Mouse (Mus musculus): ENCODE measurements around the gene Gpr62. TPM values are rescaled to one million over a fixed set of nuclear protein-coding genes. Genes with fewer than 3 reads are reported as not detected.

The Gpr62 gene
- total RNA-seq, 2 experiments from 2014 or later, result 0.20 to 0.29 TPM

DNA sequence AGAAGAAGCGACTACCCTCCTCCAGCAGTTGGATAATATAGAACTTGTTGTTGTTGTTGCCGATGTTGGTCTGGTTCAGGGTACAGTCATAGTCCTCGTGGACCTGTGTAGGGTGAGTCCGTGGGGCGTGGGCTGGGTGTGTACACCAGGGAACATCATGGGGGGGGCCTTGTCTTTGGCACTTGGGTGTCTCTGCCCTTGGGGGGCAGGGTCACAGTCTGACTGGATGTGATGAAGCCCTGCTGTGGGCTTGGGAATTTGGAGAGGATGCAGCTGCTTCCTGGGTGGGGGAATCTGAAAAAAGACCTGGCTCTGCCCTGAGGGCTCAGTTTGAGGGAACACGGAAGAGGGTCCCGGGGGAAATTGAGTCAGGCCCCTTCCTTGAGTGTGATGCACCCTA lies 9.3 kb upstream of the Gpr62 start:
- DNase-seq (ENCODE audit: low spot score in 2 of 2), result peak in 1 of 2 experiments; percentile 26

DNA sequence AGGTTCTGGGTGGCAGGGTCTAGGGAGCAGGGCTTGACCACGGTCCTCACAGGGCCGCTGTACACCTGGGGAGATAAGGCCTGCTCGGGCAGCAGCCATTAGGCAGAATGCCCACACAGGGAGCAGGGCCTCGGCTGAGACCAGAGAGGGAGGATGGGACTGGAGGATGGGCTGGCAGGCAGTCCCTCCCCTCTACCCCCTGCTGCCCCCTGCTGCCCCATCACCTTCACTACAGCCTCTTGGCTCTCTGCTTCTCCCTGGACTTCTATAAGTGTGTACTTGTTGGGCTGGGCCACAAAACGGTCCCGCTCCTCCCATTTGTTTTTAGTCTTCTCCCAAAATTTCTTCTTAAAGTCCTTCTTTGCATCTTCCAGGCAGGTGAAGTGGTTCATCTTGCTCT lies 8.7 kb upstream of the Gpr62 start:
- DNase-seq (ENCODE audit: low spot score in 2 of 2), result peak; percentile 51 to 64

DNA sequence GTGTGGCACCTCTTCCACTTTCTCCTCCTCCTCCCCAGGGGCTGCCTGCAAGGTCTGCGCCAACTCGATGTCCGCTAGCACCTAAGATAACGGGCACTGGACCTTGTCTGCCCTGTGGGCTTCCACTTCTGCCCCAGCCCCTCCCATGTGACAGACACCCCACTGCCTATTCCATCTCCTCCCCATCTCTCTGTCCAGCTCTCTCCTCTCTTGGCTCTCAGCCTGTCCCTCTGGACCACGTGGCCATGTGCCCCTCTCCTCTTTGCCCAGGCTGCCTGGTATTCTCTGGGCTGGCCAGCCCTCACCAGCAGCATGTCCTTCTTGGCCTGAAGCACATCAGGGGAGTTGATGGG lies 8.0 kb upstream of the Gpr62 start:
- peak in 1 of 2 experiments; percentile 22 for DNase-seq (ENCODE audit: low spot score in 2 of 2)

DNA sequence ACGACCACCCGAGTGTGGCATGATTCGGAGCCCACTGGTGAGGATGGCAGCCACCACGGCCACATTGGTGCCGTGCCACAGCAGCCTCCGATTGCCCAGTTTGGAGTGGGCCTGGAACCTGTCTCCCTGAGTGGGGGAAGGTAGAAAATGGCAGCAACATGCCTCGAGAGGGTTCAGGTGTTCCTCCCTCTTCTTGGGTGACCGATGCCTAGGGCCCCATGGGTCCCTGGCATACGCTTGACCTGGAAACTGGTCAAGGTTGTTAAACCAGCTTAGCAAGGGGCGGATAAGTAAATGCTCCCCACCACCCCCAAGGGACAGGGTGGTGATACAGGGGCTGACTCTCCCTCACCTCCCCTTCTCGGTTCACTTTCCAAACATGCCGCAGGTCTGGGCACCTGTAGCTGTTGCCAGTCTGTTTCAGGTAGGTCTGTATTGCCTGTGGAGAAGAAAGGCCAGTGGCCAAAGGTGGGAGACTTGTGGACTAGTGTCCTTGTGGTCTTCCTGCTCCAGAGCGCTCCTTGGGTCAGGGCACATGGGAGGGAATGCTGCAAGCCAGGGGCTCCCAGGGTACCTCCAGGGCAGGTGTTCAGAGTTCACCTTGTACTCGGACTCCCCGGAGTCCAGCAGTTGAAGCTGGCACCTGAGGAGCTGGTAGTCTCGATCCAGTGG lies 7.5 kb upstream of the Gpr62 start:
- peak in 1 of 2 experiments; percentile 26 for DNase-seq (ENCODE audit: low spot score in 2 of 2)

DNA sequence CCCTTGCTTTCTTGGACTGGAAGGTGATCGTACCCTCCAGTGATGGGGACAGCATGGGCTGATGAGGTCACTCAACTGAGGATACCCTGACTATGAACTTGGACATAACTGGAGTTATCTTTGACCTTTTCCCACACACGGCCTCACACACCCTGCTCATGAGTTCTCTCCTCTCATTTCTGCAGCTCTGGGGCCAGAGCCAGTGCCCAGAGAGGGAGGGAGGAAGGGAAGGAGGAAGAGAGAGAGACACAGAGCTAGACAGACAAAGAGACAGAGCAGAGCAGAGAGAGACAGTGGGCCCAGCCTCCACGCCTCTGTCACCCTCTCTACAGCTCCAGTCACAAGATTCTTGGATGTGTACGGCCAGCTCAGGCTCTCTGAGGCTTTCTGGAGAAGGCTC lies 6.6 kb upstream of the Gpr62 start:
- DNase-seq (ENCODE audit: low spot score in 2 of 2), result peak in 1 of 2 experiments; percentile 20

DNA sequence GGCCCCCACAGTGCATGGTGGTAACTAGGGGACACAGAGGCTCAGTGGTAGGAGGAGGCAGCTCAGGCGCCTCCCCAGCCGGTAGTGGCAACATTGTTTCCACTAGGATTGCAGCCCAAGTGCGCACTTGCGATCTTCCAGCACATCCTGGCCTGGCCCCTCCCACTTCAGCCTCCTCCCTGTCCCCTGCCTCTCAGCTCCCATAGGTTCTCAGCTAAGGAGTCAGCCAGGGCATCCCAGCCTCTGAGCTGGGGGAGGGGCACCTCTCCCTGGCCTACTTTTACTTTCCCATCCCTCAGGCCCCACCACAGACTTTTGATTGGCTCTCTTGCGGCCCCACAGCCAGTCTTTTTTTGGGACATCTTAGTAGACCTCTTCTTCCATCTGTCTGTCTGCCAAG lies 6.2 kb upstream of the Gpr62 start:
- peak in 1 of 2 experiments; percentile 34 for DNase-seq (ENCODE audit: low spot score in 2 of 2)

DNA sequence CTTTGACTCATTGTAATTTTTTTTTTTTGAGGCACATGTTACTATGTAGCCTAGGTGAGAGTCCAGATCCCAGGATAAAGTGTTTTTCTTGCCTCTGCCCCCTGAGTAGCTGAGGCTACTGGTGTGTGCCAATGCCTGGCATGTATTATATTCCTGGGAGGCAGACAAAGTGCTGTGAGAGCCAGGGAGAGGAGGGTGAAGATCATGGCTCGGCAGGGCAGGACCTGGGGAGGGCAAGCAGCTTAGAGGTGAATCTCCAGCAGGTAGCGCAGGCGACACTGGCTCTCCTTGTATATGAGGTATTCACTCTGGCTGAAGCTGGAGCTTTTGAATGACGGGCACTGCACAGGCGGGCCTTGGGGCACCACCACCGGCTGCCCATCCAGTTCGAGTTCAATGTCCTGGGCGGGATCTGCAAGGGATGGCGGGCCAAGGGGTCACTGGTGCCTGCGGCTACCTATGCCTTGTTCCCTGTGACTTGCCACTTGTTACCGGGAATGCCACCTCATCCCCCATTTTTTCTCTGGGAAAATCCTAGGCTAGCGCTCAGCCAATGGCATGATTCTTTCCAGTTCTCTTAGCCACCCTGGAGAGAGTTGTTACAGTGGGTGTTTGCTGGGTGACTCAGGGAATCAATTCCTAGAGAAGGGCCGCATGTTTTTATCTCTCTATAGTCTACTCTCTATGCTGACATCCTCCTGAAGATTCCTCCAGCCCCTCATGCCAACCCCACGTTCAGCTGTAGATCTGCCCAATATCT lies 5.4 kb upstream of the Gpr62 start:
- peak in 1 of 2 experiments; percentile 18 for DNase-seq (ENCODE audit: low spot score in 2 of 2)

DNA sequence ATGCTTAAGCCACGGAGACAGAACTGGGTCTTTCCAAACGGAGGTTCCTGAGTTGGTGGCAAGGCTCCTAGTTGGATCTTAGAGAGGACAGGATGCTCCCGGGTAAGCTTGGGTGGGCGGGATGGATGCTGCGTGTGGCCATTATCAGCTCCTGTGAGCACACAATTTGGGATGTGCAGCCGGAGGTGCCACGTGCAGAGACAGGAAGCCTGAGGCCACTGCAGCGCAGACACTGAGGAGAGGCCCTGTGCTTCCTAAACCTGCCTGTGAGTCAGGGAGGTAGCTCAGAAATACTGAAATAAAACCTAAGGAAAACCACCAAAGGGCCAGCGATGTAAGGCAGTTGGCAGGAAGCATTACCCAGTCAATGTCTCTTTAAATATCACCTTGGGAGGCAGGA lies 4.0 kb upstream of the Gpr62 start:
- no peak for DNase-seq (ENCODE audit: low spot score in 2 of 2)

DNA sequence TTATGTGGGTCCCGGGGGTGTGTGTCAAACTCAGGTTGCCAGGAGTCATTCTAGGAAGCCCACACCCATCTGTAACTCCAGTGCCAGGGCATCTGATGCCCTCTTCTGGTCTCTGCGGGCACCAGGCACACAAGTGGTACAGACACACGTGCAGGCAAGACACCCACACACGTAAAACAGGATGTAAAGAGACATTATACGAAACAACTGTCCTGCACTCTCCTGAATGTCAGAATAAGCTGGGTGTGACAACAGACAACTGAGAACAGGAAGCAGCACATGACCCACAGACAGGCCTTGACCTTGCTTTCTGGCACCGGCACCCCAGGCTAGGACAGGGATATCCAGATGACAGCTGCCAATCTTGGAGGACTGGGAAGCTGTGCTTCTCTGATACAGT lies 3.6 kb upstream of the Gpr62 start:
- no peak for DNase-seq (ENCODE audit: low spot score in 2 of 2)

DNA sequence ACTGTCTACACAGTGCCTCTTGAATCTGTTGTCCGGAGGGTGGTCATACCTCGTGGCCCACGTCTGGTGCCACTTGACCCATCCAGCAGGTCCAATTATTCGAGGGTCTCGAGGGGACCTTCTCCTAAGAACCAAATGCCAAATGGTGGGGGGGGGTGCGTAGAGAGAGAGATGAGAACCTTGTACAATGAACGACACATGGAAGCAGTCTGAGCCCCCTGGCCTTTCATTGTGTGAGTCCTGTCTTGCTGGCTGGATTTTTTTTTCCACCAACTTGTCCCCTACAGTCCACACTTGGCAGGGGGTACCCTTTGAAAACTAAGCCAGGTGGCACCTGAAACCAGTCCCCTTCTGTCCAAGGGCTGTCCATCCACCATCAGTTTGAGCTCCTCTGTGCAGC lies 2.0 kb upstream of the Gpr62 start:
- DNase-seq (ENCODE audit: low spot score in 2 of 2), result no peak

DNA sequence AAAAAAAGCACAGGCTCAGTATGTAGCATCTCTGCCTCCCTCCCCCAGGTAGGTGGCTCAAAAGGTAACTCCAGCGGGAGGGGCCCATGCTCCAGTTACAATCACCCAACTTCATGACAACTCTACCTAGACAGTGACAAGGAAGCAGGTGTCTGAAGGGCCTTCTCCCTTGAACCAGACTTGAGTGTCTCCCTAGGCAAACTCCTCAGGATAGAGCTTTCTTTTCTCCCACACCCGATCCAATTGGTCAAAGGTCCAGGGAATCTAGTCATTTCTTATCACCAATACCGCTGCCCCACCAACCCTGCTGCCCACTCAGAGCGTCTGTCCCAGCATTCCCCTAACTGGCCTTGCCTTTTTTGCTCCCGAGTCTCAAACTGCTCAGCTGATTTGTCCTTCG lies 983 bp upstream of the Gpr62 start:
- no peak for DNase-seq (ENCODE audit: low spot score in 2 of 2)

DNA sequence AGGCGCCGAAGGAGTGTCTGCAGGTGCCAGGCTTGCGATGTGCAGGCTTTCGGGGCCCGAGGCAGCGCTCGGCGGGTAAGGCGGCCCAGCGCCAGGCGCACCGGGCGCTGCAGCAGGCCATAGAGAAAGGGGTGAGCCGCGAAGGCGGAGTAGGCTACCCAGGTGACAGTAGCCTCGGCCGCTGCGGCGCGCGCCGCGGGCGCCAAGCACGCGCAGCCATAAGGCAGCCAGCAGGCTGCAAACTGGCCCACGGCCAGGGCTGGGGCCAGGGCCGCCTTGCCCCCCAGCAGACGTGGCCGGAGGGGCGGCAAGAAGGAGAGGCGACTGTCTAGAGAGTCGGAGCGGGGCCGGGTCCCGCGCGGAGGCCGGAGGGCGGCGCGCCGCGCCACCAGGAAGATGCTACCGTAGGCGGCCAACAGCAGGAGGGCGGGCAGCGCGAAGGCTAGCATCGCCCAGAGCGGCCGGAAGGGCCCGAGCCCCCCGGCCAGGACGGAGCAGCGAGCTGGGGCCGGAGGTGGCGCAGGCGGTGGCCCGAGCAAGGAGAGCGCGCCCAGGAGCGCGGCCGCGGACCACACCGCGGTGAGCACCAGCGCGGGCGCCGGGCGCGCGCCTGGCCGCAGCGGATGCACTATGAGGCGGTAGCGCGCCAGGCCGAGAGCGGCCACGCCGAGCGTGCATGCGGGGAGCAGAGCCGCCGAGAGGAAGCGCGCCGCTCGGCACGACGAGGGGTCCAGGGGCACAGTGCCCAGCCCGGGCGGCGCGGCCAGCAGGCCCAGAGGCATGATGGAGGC lies 792 bp downstream of the Gpr62 start:
- DNase-seq (ENCODE audit: low spot score in 2 of 2), result peak in 1 of 2 experiments; percentile 39

DNA sequence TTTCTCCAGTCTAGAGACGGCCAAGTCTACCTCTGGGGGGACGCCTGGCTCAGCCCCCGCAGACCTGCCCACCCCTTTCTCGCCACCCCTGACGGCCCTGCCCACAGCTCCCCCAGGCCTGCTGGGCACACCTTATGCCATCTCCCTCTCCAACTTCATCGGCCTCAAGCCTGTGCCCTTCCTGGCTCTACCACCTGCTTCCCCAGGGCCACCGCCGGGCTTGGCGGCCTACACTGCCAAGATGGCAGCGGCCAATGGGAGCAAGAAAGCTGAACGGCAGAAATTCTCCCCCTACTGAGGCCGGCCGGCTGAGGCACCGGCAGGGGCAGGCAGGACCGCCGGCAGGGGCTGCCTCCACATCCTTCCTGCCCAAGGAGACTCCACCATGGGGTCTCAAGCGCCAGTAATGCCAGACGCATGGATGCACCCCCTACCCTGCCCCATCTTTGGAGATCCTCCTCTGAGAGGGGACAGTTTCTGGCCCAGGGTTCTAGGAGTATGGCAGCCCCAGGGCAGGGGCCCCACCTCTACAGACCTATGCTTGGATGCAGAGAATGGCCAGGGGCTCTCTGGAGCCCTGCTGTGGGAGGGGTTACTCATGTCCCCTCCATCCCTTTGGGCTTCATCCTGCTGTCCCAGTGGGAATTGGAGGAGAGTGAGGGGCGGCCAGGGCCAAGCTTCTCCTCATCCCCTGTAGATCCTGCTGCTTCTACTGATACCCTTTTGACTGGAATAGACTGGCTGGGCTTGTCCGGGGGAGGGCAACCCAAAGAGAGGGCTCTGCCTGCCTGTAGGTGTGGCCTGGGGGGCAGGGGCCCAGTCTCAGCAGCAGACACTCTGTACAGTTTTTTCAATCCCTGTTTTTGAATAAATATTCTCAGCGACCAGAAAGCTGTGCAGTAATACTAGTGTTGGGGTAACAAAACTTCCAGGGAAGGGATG lies 2.3 kb downstream of the Gpr62 start:
- DNase-seq (ENCODE audit: low spot score in 2 of 2), result no peak

DNA sequence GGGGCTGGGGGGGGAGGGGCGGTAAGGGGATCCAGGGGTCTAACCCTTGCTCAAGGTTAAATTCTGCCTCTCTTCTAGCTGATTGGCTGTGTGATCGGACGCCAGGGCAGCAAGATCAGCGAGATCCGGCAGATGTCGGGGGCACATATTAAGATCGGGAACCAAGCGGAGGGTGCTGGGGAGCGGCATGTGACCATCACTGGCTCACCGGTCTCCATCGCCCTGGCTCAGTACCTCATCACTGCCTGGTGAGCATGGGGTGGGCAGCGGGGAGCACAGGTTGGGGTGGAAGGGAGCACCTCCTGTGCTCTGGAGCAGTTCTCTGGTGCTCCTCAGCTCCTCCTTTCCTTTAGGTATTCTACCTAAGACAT lies 3.3 kb downstream of the Gpr62 start:
- DNase-seq (ENCODE audit: low spot score in 2 of 2), result no peak

DNA sequence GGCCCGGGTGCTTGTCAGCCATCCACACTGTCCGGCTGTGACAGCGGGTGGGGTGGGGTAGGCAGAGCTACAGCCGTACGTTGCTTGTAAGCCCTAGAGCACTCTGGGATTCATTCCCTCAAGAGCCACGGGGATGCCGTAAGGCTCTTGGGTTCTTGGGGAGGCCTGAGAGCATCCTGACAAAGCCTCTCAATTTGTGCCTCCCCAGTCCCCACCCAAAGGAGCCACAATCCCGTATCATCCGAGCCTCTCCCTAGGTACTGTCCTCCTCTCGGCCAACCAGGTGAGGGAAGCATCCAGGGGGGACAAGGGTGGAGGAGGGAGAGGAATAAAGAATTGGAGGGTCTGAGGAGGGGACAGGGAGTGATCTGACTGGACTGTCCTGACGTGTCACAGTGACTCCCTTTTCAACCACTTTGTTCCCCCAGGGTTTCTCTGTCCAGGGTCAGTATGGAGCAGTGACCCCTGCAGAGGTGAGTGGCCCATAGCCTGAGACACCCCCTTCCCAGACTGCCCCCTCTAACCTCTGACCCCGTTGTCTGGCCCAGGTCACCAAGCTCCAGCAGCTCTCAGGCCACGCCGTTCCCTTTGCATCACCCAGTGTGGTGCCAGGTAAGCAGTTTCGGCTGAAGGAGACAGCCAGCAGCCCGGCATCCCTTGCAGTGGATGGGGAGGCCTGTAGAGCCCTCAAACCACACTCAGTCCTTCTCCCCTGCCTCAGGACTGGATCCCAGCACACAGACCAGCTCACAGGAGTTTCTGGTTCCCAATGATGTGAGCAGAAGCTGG lies 3.9 kb downstream of the Gpr62 start:
- DNase-seq (ENCODE audit: low spot score in 2 of 2), result no peak

DNA sequence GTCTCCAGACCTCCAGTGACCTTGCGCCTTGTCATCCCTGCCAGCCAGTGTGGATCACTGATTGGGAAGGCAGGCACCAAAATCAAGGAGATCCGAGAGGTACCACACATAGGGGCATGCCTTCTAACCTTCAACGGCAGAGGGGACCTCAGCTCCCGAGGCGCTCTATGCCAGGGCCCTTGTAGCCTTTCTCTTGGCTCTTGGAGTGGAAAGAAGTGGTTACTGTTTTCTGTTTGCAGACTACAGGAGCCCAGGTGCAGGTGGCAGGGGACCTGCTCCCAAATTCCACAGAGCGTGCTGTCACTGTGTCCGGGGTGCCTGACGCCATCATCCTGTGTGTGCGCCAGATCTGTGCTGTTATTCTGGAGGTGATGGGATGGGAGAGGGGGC lies 4.7 kb downstream of the Gpr62 start:
- DNase-seq (ENCODE audit: low spot score in 2 of 2), result no peak

DNA sequence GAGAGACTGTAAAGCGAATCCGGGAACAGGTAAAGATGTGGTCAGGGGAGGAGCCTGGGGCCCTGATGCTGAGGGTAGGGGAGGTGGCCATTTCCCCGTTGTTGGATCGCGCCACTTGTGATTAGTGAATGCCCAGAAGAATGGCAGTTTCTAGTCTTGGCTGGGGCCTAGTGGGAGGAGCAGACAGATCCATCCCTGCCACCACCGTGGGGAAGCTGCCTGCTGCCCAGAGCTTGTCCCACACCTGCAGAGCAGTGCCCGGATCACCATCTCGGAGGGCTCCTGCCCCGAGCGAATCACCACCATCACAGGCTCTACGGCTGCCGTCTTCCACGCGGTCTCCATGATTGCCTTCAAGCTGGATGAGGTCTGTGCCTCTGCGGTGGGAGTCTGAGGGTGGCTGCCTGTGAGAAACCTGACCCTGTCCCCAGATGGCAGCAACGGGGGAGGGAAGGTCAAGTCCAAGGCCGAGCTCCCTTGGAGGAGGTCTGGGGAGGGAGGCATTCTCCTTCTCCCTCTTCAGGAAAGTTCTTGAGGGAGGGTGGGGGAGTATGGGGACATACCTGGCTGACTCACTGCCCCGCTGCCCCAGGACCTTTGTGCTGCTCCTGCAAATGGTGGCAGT lies 5.2 kb downstream of the Gpr62 start:
- no peak for DNase-seq (ENCODE audit: low spot score in 2 of 2)

DNA sequence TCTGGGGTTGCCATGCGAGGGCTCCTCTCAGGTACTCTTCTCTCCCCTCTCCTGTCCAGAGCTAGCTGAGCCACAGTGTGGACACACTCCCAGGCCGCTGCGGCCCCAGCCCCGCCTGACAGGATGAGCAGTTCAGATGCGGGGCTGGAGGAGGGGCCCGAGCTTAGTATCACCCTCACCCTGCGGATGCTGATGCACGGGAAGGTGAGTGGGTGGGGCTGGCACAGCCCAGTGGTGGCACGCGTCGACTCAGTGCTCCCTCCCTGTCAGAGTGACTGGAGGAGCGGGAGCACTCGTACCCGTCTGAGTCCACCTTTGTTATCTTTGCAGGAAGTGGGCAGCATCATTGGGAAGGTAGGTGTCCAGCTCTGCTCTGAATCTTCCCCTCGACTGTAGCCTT lies 5.8 kb downstream of the Gpr62 start:
- DNase-seq (ENCODE audit: low spot score in 2 of 2), result no peak

DNA sequence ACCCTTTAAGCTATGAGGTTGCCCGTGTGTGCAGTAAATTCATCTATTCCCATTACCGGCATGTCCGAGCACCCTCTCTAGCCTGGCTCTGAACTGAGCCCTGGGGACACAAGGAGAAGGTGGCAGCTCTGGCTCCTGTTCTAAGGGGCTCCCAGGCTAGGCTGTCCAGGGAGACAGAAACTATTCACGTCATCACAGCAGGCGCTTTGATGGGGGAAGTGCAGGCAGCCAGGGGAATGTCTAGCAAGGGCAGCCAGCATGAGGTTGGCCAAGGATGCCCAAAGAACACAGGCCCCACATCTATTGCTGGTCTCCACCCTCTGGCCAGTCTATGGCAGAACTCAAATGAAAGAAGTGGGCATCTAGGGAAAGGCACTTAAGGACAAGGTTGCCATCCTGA lies 7.8 kb downstream of the Gpr62 start:
- no peak for DNase-seq (ENCODE audit: low spot score in 2 of 2)

DNA sequence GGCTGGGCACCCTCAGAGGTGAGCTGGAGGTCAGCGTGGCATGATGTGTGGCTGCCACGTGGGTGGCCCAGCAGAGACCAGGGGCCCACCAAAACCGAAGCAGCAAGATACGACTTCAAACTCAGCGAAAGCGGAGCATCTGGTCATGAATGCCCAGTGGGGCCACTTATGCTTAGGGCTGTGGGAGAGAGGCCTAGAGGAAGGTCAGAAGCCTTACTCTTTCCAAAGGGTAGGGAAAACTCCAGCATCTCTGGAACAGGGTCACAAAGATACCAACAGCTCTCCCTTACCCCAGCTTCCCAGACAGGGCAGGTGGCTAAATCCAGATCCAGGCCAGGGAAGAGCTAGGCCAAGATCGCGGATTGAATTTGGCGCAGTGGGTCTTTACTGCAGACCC lies 8.6 kb downstream of the Gpr62 start:
- DNase-seq (ENCODE audit: low spot score in 2 of 2), result no peak

Data from adrenal gland, adult 18-20 months (tissue).